ENCODE assay signal across 8 mouse cellular contexts in genomic region chr3:158031371-158031925, GRCm38 (mm10). TPM values are rescaled to one million over a fixed set of nuclear protein-coding genes. Genes with fewer than 3 reads are reported as not detected.
DNase-seq lines count a peak whose midpoint lies in the region; ATAC-seq and TF ChIP-seq lines count a peak whose summit lies in the region.

No protein-coding gene starts in this region.

- H3K9me3 ChIP-seq in embryonic facial prominence, embryonic 15.5 days (replicated peaks) = no peaks in the 10 kb centered on the region
- no peaks in the 10 kb centered on the region for H3K9me3 ChIP-seq in limb, embryonic 14.5 days (ENCODE audit: control insufficient read depth, low read length)
- no peaks in the 10 kb centered on the region for H3K9me3 ChIP-seq in midbrain, embryonic 16.5 days (replicated peaks; ENCODE audit: control insufficient read depth, low read length, poor library complexity, severe bottlenecking)

- H3K9ac ChIP-seq in embryonic facial prominence, embryonic 15.5 days = peak overlapping the region; percentile 94
- H3K9ac ChIP-seq in limb, embryonic 14.5 days (ENCODE audit: low read depth, low read length, severe bottlenecking) = peak overlapping the region; percentile 98
- H3K9ac ChIP-seq in midbrain, embryonic 16.5 days (ENCODE audit: low read depth, low read length) = peak overlapping the region; percentile 96

- H3K4me1 ChIP-seq in bone marrow macrophage, adult 2 months (ENCODE audit: control insufficient read depth, insufficient read depth, low read length) = peaks cover 10% of the 10 kb centered on the region
- H3K4me1 ChIP-seq in embryonic facial prominence, embryonic 15.5 days = peaks cover 17% of the 10 kb centered on the region
- peaks cover 18% of the 10 kb centered on the region for H3K4me1 ChIP-seq in limb, embryonic 14.5 days (ENCODE audit: control insufficient read depth, insufficient read depth, low read length)
- H3K4me1 ChIP-seq in midbrain, embryonic 16.5 days (ENCODE audit: control insufficient read depth, insufficient read depth, low read length) = peaks cover 35% of the 10 kb centered on the region
- peaks cover 2% of the 10 kb centered on the region for H3K4me1 ChIP-seq in spleen, adult 2 months (ENCODE audit: control insufficient read depth, insufficient read depth, insufficient read length)

- peaks cover 9% of the 10 kb centered on the region; the same call in 1 of the 2 replicates for H3K36me3 ChIP-seq in embryonic facial prominence, embryonic 15.5 days
- peaks cover 12% of the 10 kb centered on the region for H3K36me3 ChIP-seq in limb, embryonic 14.5 days (ENCODE audit: control insufficient read depth, insufficient read depth, low read length)
- H3K36me3 ChIP-seq in midbrain, embryonic 16.5 days (ENCODE audit: control insufficient read depth, insufficient read depth, low read length) = 0 out of 2 replicates have a peak, but pooled peaks cover 2% of the 10 kb centered on the region
- H3K36me3 ChIP-seq in spleen, adult 2 months (ENCODE audit: control insufficient read depth, insufficient read depth, low read length) = peaks cover 2% of the 10 kb centered on the region

- peak overlapping the region; percentile 88 for H3K4me3 ChIP-seq in bone marrow macrophage, adult 2 months (ENCODE audit: insufficient read depth, low read length)
- peak overlapping the region; percentile 98 for H3K4me3 ChIP-seq in embryonic facial prominence, embryonic 15.5 days (replicated peaks)
- peak overlapping the region; percentile 93 for H3K4me3 ChIP-seq in limb, embryonic 14.5 days (replicated peaks; ENCODE audit: low read length)
- peak overlapping the region; percentile 98 for H3K4me3 ChIP-seq in midbrain, embryonic 16.5 days (ENCODE audit: low read depth, low read length)
- H3K4me3 ChIP-seq in spleen, adult 2 months (ENCODE audit: extremely low read depth, insufficient read depth, insufficient read length) = peak overlapping the region; percentile 90

- peak overlapping the region; percentile 81 for H3K27ac ChIP-seq in bone marrow macrophage, adult 2 months (ENCODE audit: insufficient read depth, low read depth, low read length)
- H3K27ac ChIP-seq in embryonic facial prominence, embryonic 15.5 days (replicated peaks) = peak overlapping the region; percentile 96
- peak overlapping the region; percentile 98 for H3K27ac ChIP-seq in limb, embryonic 14.5 days (replicated peaks; ENCODE audit: low read depth, low read length)
- H3K27ac ChIP-seq in midbrain, embryonic 16.5 days (ENCODE audit: low read length) = peak overlapping the region; percentile 88
- H3K27ac ChIP-seq in spleen, adult 2 months (ENCODE audit: insufficient read depth, low read length) = peak overlapping the region; percentile 95

- H3K4me2 ChIP-seq in embryonic facial prominence, embryonic 15.5 days (replicated peaks) = peak overlapping the region; percentile 59
- peak overlapping the region; percentile 80 for H3K4me2 ChIP-seq in limb, embryonic 14.5 days (replicated peaks; ENCODE audit: low read depth, low read length, severe bottlenecking)
- peak overlapping the region; percentile 87 for H3K4me2 ChIP-seq in midbrain, embryonic 16.5 days (ENCODE audit: low read length)

- DNase-seq in B cell, adult 2 months = peak; percentile 94 to 95
- DNase-seq in heart, adult 9 months (ENCODE audit: low spot score in 2 of 2) = peak; percentile 76 to 82
- peak; percentile 89 for DNase-seq in kidney, adult 9 months
- DNase-seq in limb, embryonic 14.5 days (ENCODE audit: low spot score) = peak; percentile 90
- DNase-seq in spleen, adult 2 months (ENCODE audit: low read depth in 1 of 2, low spot score in 2 of 2) = peak; percentile 77 to 85

- TF ChIP-seq POLR2A in bone marrow macrophage, adult 2 months (IDR thresholded peaks at IDR 0.05; ENCODE audit: borderline replicate concordance, low read depth, low read length) = no peak
- TF ChIP-seq POLR2A in limb, embryonic 14.5 days (IDR thresholded peaks at IDR 0.05; ENCODE audit: borderline replicate concordance, extremely low read depth, insufficient read depth, insufficient read length) = peak; percentile 78; the same call in 1 of the 2 replicates
- TF ChIP-seq POLR2A in spleen, adult 2 months (IDR thresholded peaks at IDR 0.05; ENCODE audit: low read depth, low read length) = peak; percentile 51

- ATAC-seq in embryonic facial prominence, embryonic 15.5 days (ENCODE audit: insufficient number of reproducible peaks, low FRiP score, low TSS enrichment, low read depth) = peak; percentile 90
- peak; percentile 90 for ATAC-seq in limb, embryonic 14.5 days (ENCODE audit: low FRiP score, low read depth)
- ATAC-seq in midbrain, embryonic 16.5 days = peak; percentile 94

- WGBS in embryonic facial prominence, embryonic 15.5 days = under 1% methylated on average over 61 of the region's 61 CpGs
- under 1% methylated on average over 52 of the region's 61 CpGs for WGBS in limb, embryonic 14.5 days
- WGBS in midbrain, embryonic 16.5 days = under 1% methylated on average over 61 of the region's 61 CpGs
- WGBS in spleen, adult 2 months = under 1% methylated on average over 61 of the region's 61 CpGs

- no peaks in the 10 kb centered on the region for H3K27me3 ChIP-seq in embryonic facial prominence, embryonic 15.5 days
- H3K27me3 ChIP-seq in limb, embryonic 14.5 days (ENCODE audit: control insufficient read depth, insufficient read depth, low read length) = no peaks in the 10 kb centered on the region
- H3K27me3 ChIP-seq in midbrain, embryonic 16.5 days (ENCODE audit: control insufficient read depth, insufficient read depth, low read depth, low read length) = no peaks in the 10 kb centered on the region
- H3K27me3 ChIP-seq in spleen, adult 2 months (ENCODE audit: control insufficient read depth, insufficient read depth, low read length) = no peaks in the 10 kb centered on the region

- no peak for TF ChIP-seq CTCF in bone marrow macrophage, adult 2 months (IDR thresholded peaks at IDR 0.05; ENCODE audit: low read depth, low read length)
- TF ChIP-seq CTCF in spleen, adult 2 months (IDR thresholded peaks at IDR 0.05; ENCODE audit: extremely low read depth, insufficient read depth, insufficient read length, insufficient replicate concordance) = no peak

RNA-seq across cellular contexts. Expression of gene Srsf11, which starts 5.0 kb away (rescaled TPM):
- polyA plus RNA-seq in bone marrow macrophage, adult 2 months (2012; ENCODE audit: insufficient read depth, insufficient read length, missing spikeins) = 297 and 331 TPM in 2 replicates
- 285 and 288 TPM in 2 replicates for polyA plus RNA-seq in embryonic facial prominence, embryonic 15.5 days (2015; fragmentation: Nextera tagmentation; extraction: Ambion mirVana)
- polyA plus RNA-seq in limb, embryonic 14.5 days (2012; rRNA removed) = 634 and 931 TPM in 2 replicates
- 299 and 323 TPM in 2 replicates for polyA plus RNA-seq in limb, embryonic 14.5 days (2014; fragmentation: Nextera tagmentation; extraction: Ambion mirVana)
- 226 and 241 TPM in 2 replicates for polyA plus RNA-seq in midbrain, embryonic 16.5 days (2015; fragmentation: Nextera tagmentation; extraction: Ambion mirVana)
- 207 and 279 TPM in 2 replicates for polyA plus RNA-seq in spleen, adult 2 months (2012; rRNA removed)

RNA-seq across cellular contexts. Expression of gene Lrrc40, which starts 5.0 kb away (rescaled TPM):
- 22.0 and 27.3 TPM in 2 replicates for polyA plus RNA-seq in bone marrow macrophage, adult 2 months (2012; ENCODE audit: insufficient read depth, insufficient read length, missing spikeins)
- polyA plus RNA-seq in embryonic facial prominence, embryonic 15.5 days (2015; fragmentation: Nextera tagmentation; extraction: Ambion mirVana) = 40.0 and 42.5 TPM in 2 replicates
- polyA plus RNA-seq in limb, embryonic 14.5 days (2012; rRNA removed) = 29.0 and 29.4 TPM in 2 replicates
- 44.6 and 47.1 TPM in 2 replicates for polyA plus RNA-seq in limb, embryonic 14.5 days (2014; fragmentation: Nextera tagmentation; extraction: Ambion mirVana)
- 58.4 and 61.9 TPM in 2 replicates for polyA plus RNA-seq in midbrain, embryonic 16.5 days (2015; fragmentation: Nextera tagmentation; extraction: Ambion mirVana)
- polyA plus RNA-seq in spleen, adult 2 months (2012; rRNA removed) = 2.7 and 3.4 TPM in 2 replicates

Comparison
In these comparisons a context has a peak if more than half of its experiments do, and no peak if none do; other contexts are left out.
1. Peak in every context shown above with its lines: DNase-seq, ATAC-seq, H3K4me3 ChIP-seq and H3K27ac ChIP-seq.